8 mouse cellular contexts compared by ENCODE assay signal in the genomic region with DNA sequence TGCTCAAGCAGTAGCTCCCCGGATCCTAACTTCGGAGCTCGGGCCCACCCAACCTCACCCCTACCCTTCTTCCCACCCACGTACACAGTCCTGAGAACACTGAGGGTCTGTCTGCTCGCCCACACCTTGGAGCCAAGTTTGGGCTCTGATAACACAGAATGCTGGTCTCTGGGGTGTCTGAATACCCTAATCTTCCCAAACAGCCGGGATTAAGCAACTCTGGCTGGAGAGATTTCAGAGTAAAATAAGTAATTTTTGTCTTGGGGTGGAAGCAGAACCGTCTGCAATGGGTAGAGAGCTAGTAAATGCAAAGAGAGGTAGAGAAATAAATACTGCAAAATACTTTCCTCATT. TPM values are rescaled to one million over a fixed set of nuclear protein-coding genes. Genes with fewer than 3 reads are reported as not detected.
DNase-seq lines count a peak whose midpoint lies in the region; ATAC-seq lines count a peak whose summit lies in the region.
"Had no signal": no experiment of that assay in that cellular context is flagged by ENCODE, and none has a peak within 500 bp of the region (broad histone marks: within the 10 kb centered on the region; RNA-seq: fewer than 3 reads in every experiment).

No protein-coding gene starts in this region.

- no peak for DNase-seq in forebrain, embryonic 14.5 days (ENCODE audit: low spot score)
- peak; percentile 63 for DNase-seq in liver, embryonic 13.5 days
- DNase-seq in ovary, postnatal 10 days (ENCODE audit: low spot score): no peak
- no peak for DNase-seq in left cerebral cortex, adult 11 months (ENCODE audit: low spot score)
- DNase-seq in kidney, adult 8-10 months: no peak

- peaks cover 55% of the 10 kb centered on the region for H3K4me1 ChIP-seq in megakaryocyte, embryonic 14.5 days
- H3K4me1 ChIP-seq in forebrain, embryonic 14.5 days (ENCODE audit: control insufficient read depth, insufficient read depth, low read length): peaks cover 14% of the 10 kb centered on the region; the same call in 1 of the 2 replicates
- H3K4me1 ChIP-seq in liver, embryonic 13.5 days (replicated peaks): peaks cover 68% of the 10 kb centered on the region

- no peaks in the 10 kb centered on the region for H3K9me3 ChIP-seq in megakaryocyte, embryonic 14.5 days
- no peaks in the 10 kb centered on the region for H3K9me3 ChIP-seq in forebrain, embryonic 14.5 days (replicated peaks; ENCODE audit: control insufficient read depth, low read length)
- no peaks in the 10 kb centered on the region for H3K9me3 ChIP-seq in liver, embryonic 13.5 days (replicated peaks)

- peak overlapping the region; percentile 89 for H3K27ac ChIP-seq in forebrain, embryonic 14.5 days (ENCODE audit: low read depth, low read length)
- peak overlapping the region; percentile 91 for H3K27ac ChIP-seq in liver, embryonic 13.5 days

- 1% methylated on average over 7 of the region's 7 CpGs for WGBS in forebrain, embryonic 14.5 days
- WGBS in liver, embryonic 13.5 days (ENCODE audit: insufficient replicate concordance): 4% methylated on average over 7 of the region's 7 CpGs

- peaks cover 8% of the 10 kb centered on the region for H3K36me3 ChIP-seq in megakaryocyte, embryonic 14.5 days (replicated peaks; ENCODE audit: low read length)
- peaks cover 40% of the 10 kb centered on the region for H3K36me3 ChIP-seq in forebrain, embryonic 14.5 days (ENCODE audit: control insufficient read depth, insufficient read depth, low read length)
- H3K36me3 ChIP-seq in liver, embryonic 13.5 days: peaks cover 28% of the 10 kb centered on the region

- no peak for ATAC-seq in megakaryocyte, adult 5-6 weeks (ENCODE audit: poor library complexity, severe bottlenecking)
- ATAC-seq in forebrain, embryonic 14.5 days: no peak
- ATAC-seq in liver, embryonic 13.5 days (ENCODE audit: low read depth): peak; percentile 70

- H3K9ac ChIP-seq in forebrain, embryonic 14.5 days (ENCODE audit: low read length): peak overlapping the region; percentile 87
- H3K9ac ChIP-seq in liver, embryonic 13.5 days: peak overlapping the region; percentile 81

- peak overlapping the region; percentile 97 for H3K4me2 ChIP-seq in forebrain, embryonic 14.5 days (ENCODE audit: low read length)
- H3K4me2 ChIP-seq in liver, embryonic 13.5 days: peak overlapping the region; percentile 97

- H3K4me3 ChIP-seq in megakaryocyte, embryonic 14.5 days (replicated peaks): peak overlapping the region; percentile 91
- H3K4me3 ChIP-seq in forebrain, embryonic 14.5 days (ENCODE audit: low read depth, low read length): peak overlapping the region; percentile 70
- H3K4me3 ChIP-seq in liver, embryonic 13.5 days (replicated peaks): peak overlapping the region; percentile 73

- H3K27me3 ChIP-seq in megakaryocyte, embryonic 14.5 days (replicated peaks): peaks cover 32% of the 10 kb centered on the region
- no peaks in the 10 kb centered on the region for H3K27me3 ChIP-seq in forebrain, embryonic 14.5 days (replicated peaks; ENCODE audit: control insufficient read depth, insufficient read depth, low read length)
- peaks cover 9% of the 10 kb centered on the region; the same call in 1 of the 2 replicates for H3K27me3 ChIP-seq in liver, embryonic 13.5 days

RNA-seq across cellular contexts. Expression of a gene that starts 1.6 kb away (rescaled TPM):
- 12.9 and 14.5 TPM in 2 replicates for polyA plus RNA-seq in megakaryocyte, embryonic 14.5 days (2012; ENCODE audit: insufficient read depth, low replicate concordance)
- total RNA-seq in megakaryocyte, adult 5-6 weeks (2015): 1.7 and 2.6 TPM in 2 replicates
- 2.2 and 5.1 TPM in 2 replicates for total RNA-seq in megakaryocyte, adult 5-6 weeks (2017)
- 49.5 and 51.1 TPM in 2 replicates for polyA plus RNA-seq in forebrain, embryonic 14.5 days (2014; fragmentation: Nextera tagmentation; extraction: Ambion mirVana)
- polyA plus RNA-seq in liver, embryonic 13.5 days (2015; fragmentation: Nextera tagmentation; extraction: Ambion mirVana): 16.5 and 19.7 TPM in 2 replicates

RNA-seq across cellular contexts. Expression of a gene that starts 29.3 kb away (rescaled TPM):
- not detected in 2 replicates for polyA plus RNA-seq in megakaryocyte, embryonic 14.5 days (2012; ENCODE audit: insufficient read depth, low replicate concordance)
- not detected in 2 replicates for total RNA-seq in megakaryocyte, adult 5-6 weeks (2015)
- total RNA-seq in megakaryocyte, adult 5-6 weeks (2017): not detected in 2 replicates
- polyA plus RNA-seq in forebrain, embryonic 14.5 days (2014; fragmentation: Nextera tagmentation; extraction: Ambion mirVana): 0.46 and 0.56 TPM in 2 replicates
- 0.09 and 0.20 TPM in 2 replicates for polyA plus RNA-seq in liver, embryonic 13.5 days (2015; fragmentation: Nextera tagmentation; extraction: Ambion mirVana)

RNA-seq across cellular contexts. Expression of a gene that starts 34.4 kb away (rescaled TPM):
- 50.3 and 65.2 TPM in 2 replicates for polyA plus RNA-seq in megakaryocyte, embryonic 14.5 days (2012; ENCODE audit: insufficient read depth, low replicate concordance)
- total RNA-seq in megakaryocyte, adult 5-6 weeks (2015): 3.7 and 4.4 TPM in 2 replicates
- total RNA-seq in megakaryocyte, adult 5-6 weeks (2017): 4.7 and 5.1 TPM in 2 replicates
- polyA plus RNA-seq in forebrain, embryonic 14.5 days (2014; fragmentation: Nextera tagmentation; extraction: Ambion mirVana): 41.0 and 42.0 TPM in 2 replicates
- 10.1 and 10.5 TPM in 2 replicates for polyA plus RNA-seq in liver, embryonic 13.5 days (2015; fragmentation: Nextera tagmentation; extraction: Ambion mirVana)

RNA-seq across cellular contexts. Expression of a gene that starts 56.1 kb away (rescaled TPM):
- polyA plus RNA-seq in megakaryocyte, embryonic 14.5 days (2012; ENCODE audit: insufficient read depth, low replicate concordance): not detected in 2 replicates
- not detected in 2 replicates for total RNA-seq in megakaryocyte, adult 5-6 weeks (2015)
- total RNA-seq in megakaryocyte, adult 5-6 weeks (2017): not detected in 2 replicates
- not detected in 2 replicates for polyA plus RNA-seq in forebrain, embryonic 14.5 days (2014; fragmentation: Nextera tagmentation; extraction: Ambion mirVana)
- polyA plus RNA-seq in liver, embryonic 13.5 days (2015; fragmentation: Nextera tagmentation; extraction: Ambion mirVana): not detected in 2 replicates
- total RNA-seq: left cerebral cortex, postnatal 36 days had no signal
